ENCODE assay signal across 20 mouse cellular contexts in genomic region chr2:162614256-162614655, GRCm38 (mm10). TPM values are rescaled to one million over a fixed set of nuclear protein-coding genes. Genes with fewer than 3 reads are reported as not detected.
A peak's percentile ranks its signal among the peaks of the same experiment; 100 is the strongest.
DNase-seq lines count a peak whose midpoint lies in the region; ATAC-seq lines count a peak whose summit lies in the region.
"Had no signal": no experiment of that assay in that cellular context is flagged by ENCODE, and none has a peak within 500 bp of the region (broad histone marks: within the 10 kb centered on the region; RNA-seq: fewer than 3 reads in every experiment).

No protein-coding gene starts in this region.

- H3K4me1 ChIP-seq in heart, embryonic 10.5 days: no peaks in the 10 kb centered on the region
- H3K4me1 ChIP-seq in midbrain, embryonic 11.5 days (ENCODE audit: control insufficient read depth, insufficient read depth, low read length): no peaks in the 10 kb centered on the region
- H3K4me1 ChIP-seq in midbrain, embryonic 16.5 days (ENCODE audit: control insufficient read depth, insufficient read depth, low read length): no peaks in the 10 kb centered on the region

- no peaks in the 10 kb centered on the region for H3K27me3 ChIP-seq in heart, embryonic 10.5 days (ENCODE audit: insufficient read depth, poor library complexity, severe bottlenecking)
- no peaks in the 10 kb centered on the region for H3K27me3 ChIP-seq in midbrain, embryonic 11.5 days (ENCODE audit: control insufficient read depth, insufficient read depth, low read length)
- no peaks in the 10 kb centered on the region for H3K27me3 ChIP-seq in midbrain, embryonic 16.5 days (ENCODE audit: control insufficient read depth, insufficient read depth, low read depth, low read length)
- H3K27me3 ChIP-seq: CH12.LX, Patski had no signal

- H3K9me3 ChIP-seq in heart, embryonic 10.5 days: no peaks in the 10 kb centered on the region
- H3K9me3 ChIP-seq in midbrain, embryonic 11.5 days (ENCODE audit: control insufficient read depth, low read length): no peaks in the 10 kb centered on the region
- H3K9me3 ChIP-seq in midbrain, embryonic 16.5 days (replicated peaks; ENCODE audit: control insufficient read depth, low read length, poor library complexity, severe bottlenecking): no peaks in the 10 kb centered on the region

- H3K27ac ChIP-seq in heart, embryonic 10.5 days: no peak overlapping the region
- no peak overlapping the region for H3K27ac ChIP-seq in midbrain, embryonic 11.5 days (ENCODE audit: low read depth, low read length)
- no peak overlapping the region for H3K27ac ChIP-seq in midbrain, embryonic 16.5 days (ENCODE audit: low read length)

- no peak overlapping the region for H3K9ac ChIP-seq in midbrain, embryonic 11.5 days (ENCODE audit: low read length)
- no peak overlapping the region for H3K9ac ChIP-seq in midbrain, embryonic 16.5 days (ENCODE audit: low read depth, low read length)

- H3K4me2 ChIP-seq in midbrain, embryonic 11.5 days: no peak overlapping the region
- H3K4me2 ChIP-seq in midbrain, embryonic 16.5 days (ENCODE audit: low read length): no peak overlapping the region

- no peak for ATAC-seq in midbrain, embryonic 11.5 days (ENCODE audit: low FRiP score)
- no peak for ATAC-seq in midbrain, embryonic 16.5 days
- ATAC-seq: activated CD4-positive, CD25-positive, alpha-beta regulatory T cell, adult 4 months; CD4-positive, CD25-positive, alpha-beta regulatory T cell, adult 4 months; Patski had no signal

- peak; percentile 61 for DNase-seq in heart, adult 11 months
- no peak for DNase-seq in heart, embryonic 10.5 days (ENCODE audit: low spot score)
- DNase-seq in midbrain, embryonic 11.5 days (ENCODE audit: low spot score, missing footprints): peak; percentile 56
- DNase-seq: adrenal gland, adult 2 months; adrenal gland, adult 8-10 months; adrenal gland, postnatal 10 days; adrenal gland, postnatal 14 days; adrenal gland, postnatal 25 days; adrenal gland, postnatal 36 days; B cell, adult 2 months; cerebellum, adult 11 months; cerebellum, adult 11-12 months; cerebellum, adult 18-20 months had no signal

- H3K36me3 ChIP-seq in heart, embryonic 10.5 days: no peaks in the 10 kb centered on the region
- H3K36me3 ChIP-seq in midbrain, embryonic 11.5 days (ENCODE audit: control insufficient read depth, insufficient read depth, low read length): no peaks in the 10 kb centered on the region
- no peaks in the 10 kb centered on the region for H3K36me3 ChIP-seq in midbrain, embryonic 16.5 days (ENCODE audit: control insufficient read depth, insufficient read depth, low read length)
- H3K36me3 ChIP-seq: G1E had no signal

- H3K4me3 ChIP-seq in heart, embryonic 10.5 days: no peak overlapping the region
- no peak overlapping the region for H3K4me3 ChIP-seq in midbrain, embryonic 11.5 days (ENCODE audit: low read depth, low read length)
- H3K4me3 ChIP-seq in midbrain, embryonic 16.5 days (ENCODE audit: low read depth, low read length): no peak overlapping the region

- 65% methylated on average over 2 of the region's 2 CpGs for WGBS in heart, embryonic 10.5 days
- 85% methylated on average over 2 of the region's 2 CpGs for WGBS in midbrain, embryonic 11.5 days
- WGBS in midbrain, embryonic 16.5 days: 84% methylated on average over 2 of the region's 2 CpGs

RNA-seq across cellular contexts. Expression of gene Ptprt, which starts 46.7 kb away (rescaled TPM):
- 0.31 and 0.51 TPM in 2 replicates for polyA plus RNA-seq in heart, embryonic 10.5 days (2016; fragmentation: Nextera tagmentation; extraction: Ambion mirVana)
- polyA plus RNA-seq in midbrain, embryonic 11.5 days (2014; fragmentation: Nextera tagmentation; extraction: Ambion mirVana): 0.77 and 1.8 TPM in 2 replicates
- polyA plus RNA-seq in midbrain, embryonic 16.5 days (2015; fragmentation: Nextera tagmentation; extraction: Ambion mirVana): 11.7 and 12.4 TPM in 2 replicates
- polyA plus RNA-seq: activated CD4-positive, CD25-positive, alpha-beta regulatory T cell, adult 4 months; C2C12; CD4-positive, CD25-positive, alpha-beta regulatory T cell, adult 4 months; G1E had no signal
